Mouse (Mus musculus) intestine, embryonic 14.5 days (tissue): ENCODE results near the gene Vrtn. TPM values are rescaled to one million over a fixed set of nuclear protein-coding genes. Genes with fewer than 3 reads are reported as not detected.

Experiments
- ATAC-seq: fragments of 200-750 bp; cut with Nextera tagmentation; replicated peaks from 2 replicates; pipeline ENCODE4 v1.8.0; 2017; ENCODE audit warnings: low read depth, moderate number of reproducible peaks, moderate TSS enrichment, moderate library complexity; ENCODE audit not compliant: low FRiP score, low TSS enrichment
- DNase-seq: peaks from one replicate; pipeline ENCODE4 v3.0.0-alpha.2; 2018; ENCODE audit warnings: low spot score
- H3K27ac ChIP-seq: fragments of 300-500 bp; sonication (generic); 2 replicates; pipeline ENCODE4 v1.5.1; 2014; ENCODE audit warnings: low read depth, mild to moderate bottlenecking, control low read depth
- H3K27me3 ChIP-seq: fragments of 300-500 bp; sonication (generic); replicated peaks from 2 replicates; pipeline ENCODE4 v1.6.1; 2014; ENCODE audit warnings: low read length, control low read depth; ENCODE audit not compliant: control insufficient read depth, insufficient read depth
- H3K36me3 ChIP-seq: fragments of 300-500 bp; sonication (generic); 2 replicates; pipeline ENCODE4 v1.6.1; 2014; ENCODE audit warnings: low read length, control low read depth; ENCODE audit not compliant: control insufficient read depth, insufficient read depth
- H3K4me1 ChIP-seq: fragments of 300-500 bp; sonication (generic); replicated peaks from 2 replicates; pipeline ENCODE4 v1.6.1; 2014; ENCODE audit warnings: low read length, control low read depth, mixed read lengths; ENCODE audit not compliant: control insufficient read depth, insufficient read depth
- H3K4me2 ChIP-seq: fragments of 300-500 bp; sonication (generic); 2 replicates; pipeline ENCODE4 v1.6.1; 2014; ENCODE audit warnings: low read length
- H3K4me3 ChIP-seq: fragments of 300-500 bp; sonication (generic); 2 replicates; pipeline ENCODE4 v1.5.1; 2014; ENCODE audit warnings: low read depth, low read length, control low read depth, mixed read lengths
- H3K9ac ChIP-seq: fragments of 300-500 bp; sonication (generic); 2 replicates; pipeline ENCODE4 v1.6.1; 2014; ENCODE audit warnings: mild to moderate bottlenecking, low read length
- H3K9me3 ChIP-seq: fragments of 300-500 bp; sonication (generic); 2 replicates; pipeline ENCODE4 v1.6.1; 2016; ENCODE audit warnings: low read length, control low read depth; ENCODE audit not compliant: control insufficient read depth
- WGBS: fragments of 180-500 bp; shearing (Covaris S2); extraction: QIAGEN DNeasy Blood & Tissue Kit; methylation state at CpG from one replicate; pipeline ENCODE4 v1.1.7; 2014; 5-methylcytosine and 5-hydroxymethylcytosine counted together
- polyA plus RNA-seq: library from polyadenylated mRNA; unstranded; fragments of >200 nt; fragmentation: Nextera tagmentation; extraction: Ambion mirVana; gene quantifications from 2 replicates; pipeline ENCODE4 v1.2.1, GENCODE M21; 2014

Gene Vrtn
- polyA plus RNA-seq, 1 experiment from 2014 or later: not detected

DNA sequence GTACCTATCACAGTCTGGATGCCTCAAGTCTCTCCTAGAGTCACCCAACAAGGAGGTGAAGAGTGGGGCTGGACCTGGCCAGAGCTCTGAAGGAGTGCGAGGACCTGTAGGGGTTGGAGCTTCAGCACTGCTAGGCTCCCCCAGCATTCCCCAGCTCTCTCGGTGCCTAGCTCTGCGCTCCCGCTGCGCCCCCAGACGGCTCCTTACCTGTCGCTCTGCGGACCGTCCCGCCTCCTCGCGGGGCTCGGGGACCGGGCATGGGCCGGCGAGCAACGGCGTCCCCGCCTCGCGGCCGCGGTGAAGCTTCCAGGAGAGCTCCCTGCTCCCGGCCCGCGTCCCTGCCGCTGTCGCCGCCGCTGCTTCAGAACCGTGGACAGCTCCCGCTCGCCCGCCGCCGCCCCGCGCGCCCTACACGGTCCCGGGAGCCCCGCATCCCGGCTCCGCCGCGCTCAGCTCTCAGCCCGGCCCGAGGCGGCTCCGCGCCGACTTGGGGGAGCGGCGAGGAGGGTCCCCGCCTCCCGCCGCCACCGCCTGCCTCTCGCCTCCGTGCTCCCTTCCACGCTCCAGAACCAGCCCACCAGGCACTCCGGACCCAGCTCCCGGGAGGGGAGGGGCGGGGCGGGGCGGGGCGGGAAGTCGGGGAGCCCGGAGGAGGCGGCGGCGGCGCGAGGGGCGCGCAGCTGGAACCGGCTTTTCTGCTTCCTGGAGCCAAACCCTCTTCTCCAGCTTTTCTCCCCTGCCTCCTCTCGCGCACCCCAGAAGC lies 57.7 kb downstream of the Vrtn start, which contains the start of gene Syndig1l:
Syndig1l (minus strand) TSS at position 513 of the 763 bp plus-strand sequence.
- Histone ChIP-seq H3K27me3 (peaks cover 29% of the 10 kb centered on the region), H3K36me3 (no peaks in the 10 kb centered on the region), H3K4me2 (peak within 1 kb of the TSS; percentile 77), H3K4me1 (no peaks in the 10 kb centered on the region), H3K9me3 (no peaks in the 10 kb centered on the region), H3K27ac (no peak within 1 kb of the TSS), H3K9ac (no peak within 1 kb of the TSS), H3K4me3 (peak within 1 kb of the TSS; percentile 44)
- under 1% methylated on average over 68 of the region's 79 CpGs for WGBS
- peak; percentile 97 for DNase-seq
- peak; percentile 64 for ATAC-seq

Other genes starting within 250 kb of the Vrtn start
- gene Entpd5, start 232.0 kb upstream of the Vrtn start, polyA plus RNA-seq: 19.6 and 19.7 TPM in 2 replicates
- gene Bbof1, start 231.9 kb upstream of the Vrtn start, polyA plus RNA-seq: 0.99 and 1.2 TPM in 2 replicates
- gene Rnf113a2, start 223.8 kb upstream of the Vrtn start, polyA plus RNA-seq: 21.4 and 23.1 TPM in 2 replicates
- 29.5 and 33.1 TPM in 2 replicates for gene Aldh6a1, start 190.0 kb upstream of the Vrtn start, polyA plus RNA-seq
- 18.0 and 18.2 TPM in 2 replicates for gene Lin52, start 189.6 kb upstream of the Vrtn start, polyA plus RNA-seq
- not detected in 2 replicates for gene Vsx2, start 71.3 kb upstream of the Vrtn start, polyA plus RNA-seq
- gene Abcd4, start 23.6 kb upstream of the Vrtn start, polyA plus RNA-seq: 10.3 and 12.8 TPM in 2 replicates
- 0.11 and 0.20 TPM in 2 replicates for gene Syndig1l, start 57.8 kb downstream of the Vrtn start, polyA plus RNA-seq
- 61.0 and 66.1 TPM in 2 replicates for gene Npc2, start 132.1 kb downstream of the Vrtn start, polyA plus RNA-seq
- gene Isca2, start 132.2 kb downstream of the Vrtn start, polyA plus RNA-seq: 135 and 143 TPM in 2 replicates
- 0.63 and 1.0 TPM in 2 replicates for gene Ltbp2, start 235.5 kb downstream of the Vrtn start, polyA plus RNA-seq